Mouse (Mus musculus) macrophage (primary cell): ENCODE data around the gene Fcgrt. TPM values are rescaled to one million over a fixed set of nuclear protein-coding genes. Genes with fewer than 3 reads are reported as not detected.
A peak's percentile ranks its signal among the peaks of the same experiment; 100 is the strongest.

Experiments
- H3K27ac ChIP-seq: fragments of 350-480 bp; formaldehyde crosslinking; 2 replicates; pipeline ENCODE4 v1.9.0; 2021
- H3K36me3 ChIP-seq: fragments of 350-480 bp; formaldehyde crosslinking; 2 replicates; pipeline ENCODE4 v1.9.0; 2021; ENCODE audit errors: inconsistent target
- H3K4me3 ChIP-seq: fragments of 350-480 bp; formaldehyde crosslinking; 2 replicates; pipeline ENCODE4 v1.9.0; 2021; ENCODE audit errors: inconsistent target
- H3K79me2 ChIP-seq: fragments of 350-480 bp; formaldehyde crosslinking; 2 replicates; pipeline ENCODE4 v1.9.0; 2021; ENCODE audit errors: inconsistent target
- WGBS: methylation state at CpG from one replicate; pipeline ENCODE4 v1.1.7; 2026; ENCODE audit warnings: inconsistent platforms; ENCODE audit not compliant: missing documents; 5-methylcytosine and 5-hydroxymethylcytosine counted together
- polyA plus RNA-seq: library from polyadenylated mRNA; stranded (reverse); fragments of 250-400 nt; gene quantifications from 3 replicates; pipeline ENCODE4 v1.2.4, GENCODE M21; 2018; ENCODE audit warnings: inconsistent platforms

Fcgrt gene
- polyA plus RNA-seq, 1 experiment from 2014 or later: 160 TPM

DNA sequence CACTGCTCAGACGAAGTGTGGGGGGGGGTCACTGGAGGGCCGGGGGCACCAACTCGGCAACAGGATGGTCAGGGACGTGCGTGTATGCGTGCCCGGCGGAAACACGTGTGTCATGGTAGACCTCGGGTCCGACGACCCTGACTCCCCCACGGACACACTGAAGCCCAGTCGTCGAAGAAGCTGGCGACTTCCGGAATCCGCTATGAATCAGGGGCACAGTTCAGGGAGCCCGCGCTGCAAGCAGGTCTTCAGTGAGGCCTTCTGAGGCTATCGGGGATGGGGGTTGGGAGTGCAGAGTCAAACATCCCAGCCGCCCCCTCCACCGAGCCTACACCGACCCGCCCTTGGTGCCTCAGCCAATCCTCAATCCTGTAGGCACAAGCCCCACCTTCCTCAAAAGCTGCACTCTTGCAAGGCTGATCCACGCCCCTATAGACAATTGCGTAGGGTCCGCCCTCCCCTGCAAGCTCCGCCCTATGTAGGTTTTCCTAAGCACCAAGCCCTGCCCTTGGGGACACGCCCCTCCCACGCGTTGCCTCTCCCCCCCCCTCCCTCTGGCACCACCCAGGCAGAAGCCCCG is 49.6 kb downstream of the Fcgrt start:
- peaks cover 7% of the 10 kb centered on the region; the same call in 1 of the 2 replicates for H3K36me3 ChIP-seq
- H3K79me2 ChIP-seq: peaks cover 39% of the 10 kb centered on the region
- H3K27ac ChIP-seq: peak overlapping the region; percentile 93
- WGBS: 1% methylated on average over 21 of the region's 33 CpGs
- peak overlapping the region; percentile 39 for H3K4me3 ChIP-seq

- Histone ChIP-seq H3K79me2 (peaks cover 46% of the 10 kb centered on the region), H3K27ac (peak overlapping the region; percentile 93), H3K4me3 (peak overlapping the region; percentile 88), H3K36me3 (peaks cover 7% of the 10 kb centered on the region; the same call in 1 of the 2 replicates)
- under 1% methylated on average over 31 of the region's 59 CpGs for whole genome bisulfite sequencing
These were observed 50.3 kb downstream of the Fcgrt start for GRCm38 (mm10) chr7:45053117-45053930.

DNA sequence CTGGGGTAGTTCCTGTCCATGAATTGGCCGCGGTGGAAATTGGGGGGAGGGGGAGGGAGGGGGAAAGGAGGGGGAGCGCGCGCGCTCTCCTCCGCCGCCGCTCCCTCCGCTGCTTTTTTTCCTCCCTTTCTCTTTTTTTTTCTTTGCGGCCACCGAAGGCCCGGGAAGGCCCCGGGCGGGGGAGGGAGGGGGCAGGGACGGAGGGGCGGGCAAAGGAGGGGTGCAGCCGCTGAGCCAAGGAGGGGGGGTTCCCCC is 50.9 kb downstream of the Fcgrt start, which contains the start of gene Prr12:
Gene Prr12, minus strand, starts transcription at position 20 of the 255 bp plus-strand sequence.
- no CpG with 5 or more reads among the region's 18 CpGs for WGBS
- peaks cover 7% of the 10 kb centered on the region; the same call in 1 of the 2 replicates for H3K36me3 ChIP-seq
- H3K27ac ChIP-seq: peak within 1 kb of the TSS; percentile 93

DNA sequence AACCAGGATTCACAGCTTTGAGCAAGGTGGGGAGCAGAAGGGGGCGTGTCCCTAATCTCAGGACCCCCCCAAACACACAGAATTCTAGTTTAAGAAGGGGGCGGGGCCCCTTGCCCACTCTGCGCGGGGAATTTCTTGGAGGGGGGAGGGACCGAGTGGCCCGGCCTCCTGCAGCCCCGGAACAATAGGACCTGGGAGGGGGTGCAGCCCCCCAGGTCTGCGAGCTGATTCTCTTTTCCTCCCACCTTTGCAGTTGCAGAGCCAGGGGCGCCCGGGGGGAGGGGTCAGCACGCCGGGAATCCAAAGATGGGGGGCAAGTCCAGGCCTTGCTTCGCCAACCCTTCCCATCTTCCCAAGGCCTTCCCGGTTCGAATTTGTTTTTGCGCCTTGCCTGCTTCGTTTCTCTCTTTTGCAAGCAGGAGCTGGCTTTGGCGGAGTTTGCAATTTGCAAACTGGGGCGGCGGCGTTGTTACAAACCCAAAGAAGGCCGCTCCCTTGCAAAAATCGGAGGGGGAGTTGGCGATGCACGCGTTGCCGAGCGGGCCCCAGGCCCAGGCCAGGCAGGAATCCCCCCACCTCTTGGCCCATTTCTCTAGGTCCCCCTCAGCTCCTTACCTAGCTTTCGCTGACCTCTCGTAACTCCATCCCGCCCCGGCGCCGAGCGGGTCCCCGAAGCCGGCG is 51.3 kb downstream of the Fcgrt start:
- H3K27ac ChIP-seq: peak overlapping the region; percentile 78
- peak overlapping the region; percentile 88 for H3K4me3 ChIP-seq
- H3K36me3 ChIP-seq: peaks cover 7% of the 10 kb centered on the region; the same call in 1 of the 2 replicates
- H3K79me2 ChIP-seq: peaks cover 53% of the 10 kb centered on the region
- 2% methylated on average over 28 of the region's 38 CpGs for WGBS

More for the DNA sequence above, 50.9 kb downstream of the Fcgrt start, which contains the start of gene Prr12:
- Histone ChIP-seq H3K79me2 (peaks cover 50% of the 10 kb centered on the region), H3K4me3 (peak within 1 kb of the TSS; percentile 88)

GRCm38 (mm10) chr7:45051601-45051974 is 52.1 kb downstream of the Fcgrt start:
- Histone ChIP-seq H3K4me3 (peak overlapping the region; percentile 88), H3K27ac (no peak overlapping the region), H3K36me3 (peaks cover 7% of the 10 kb centered on the region; the same call in 1 of the 2 replicates), H3K79me2 (peaks cover 59% of the 10 kb centered on the region)
- 42% methylated on average over 13 of the region's 13 CpGs for WGBS

- H3K4me3 ChIP-seq: no peak overlapping the region
- peaks cover 7% of the 10 kb centered on the region; the same call in 1 of the 2 replicates for H3K36me3 ChIP-seq
- H3K27ac ChIP-seq: no peak overlapping the region
- peaks cover 64% of the 10 kb centered on the region for H3K79me2 ChIP-seq
- WGBS: 74% methylated on average over 16 of the region's 16 CpGs
These were observed 52.6 kb downstream of the Fcgrt start for GRCm38 (mm10) chr7:45050945-45051600.

GRCm38 (mm10) chr7:45048923-45049657 is 54.6 kb downstream of the Fcgrt start:
- Histone ChIP-seq H3K36me3 (peaks cover 21% of the 10 kb centered on the region), H3K4me3 (no peak overlapping the region), H3K27ac (no peak overlapping the region), H3K79me2 (peaks cover 74% of the 10 kb centered on the region)
- 96% methylated on average over 21 of the region's 23 CpGs for WGBS

GRCm38 (mm10) chr7:45048001-45048890 is 55.4 kb downstream of the Fcgrt start:
- H3K27ac ChIP-seq: no peak overlapping the region
- peaks cover 27% of the 10 kb centered on the region for H3K36me3 ChIP-seq
- WGBS: 93% methylated on average over 25 of the region's 38 CpGs

GRCm38 (mm10) chr7:45047491-45047890 is 56.2 kb downstream of the Fcgrt start:
- WGBS: over 99% methylated on average over 14 of the region's 14 CpGs
- peaks cover 35% of the 10 kb centered on the region for H3K36me3 ChIP-seq

More at GRCm38 (mm10) chr7:45048001-45048890, 55.4 kb downstream of the Fcgrt start:
- peaks cover 81% of the 10 kb centered on the region for H3K79me2 ChIP-seq
- no peak overlapping the region for H3K4me3 ChIP-seq

DNA sequence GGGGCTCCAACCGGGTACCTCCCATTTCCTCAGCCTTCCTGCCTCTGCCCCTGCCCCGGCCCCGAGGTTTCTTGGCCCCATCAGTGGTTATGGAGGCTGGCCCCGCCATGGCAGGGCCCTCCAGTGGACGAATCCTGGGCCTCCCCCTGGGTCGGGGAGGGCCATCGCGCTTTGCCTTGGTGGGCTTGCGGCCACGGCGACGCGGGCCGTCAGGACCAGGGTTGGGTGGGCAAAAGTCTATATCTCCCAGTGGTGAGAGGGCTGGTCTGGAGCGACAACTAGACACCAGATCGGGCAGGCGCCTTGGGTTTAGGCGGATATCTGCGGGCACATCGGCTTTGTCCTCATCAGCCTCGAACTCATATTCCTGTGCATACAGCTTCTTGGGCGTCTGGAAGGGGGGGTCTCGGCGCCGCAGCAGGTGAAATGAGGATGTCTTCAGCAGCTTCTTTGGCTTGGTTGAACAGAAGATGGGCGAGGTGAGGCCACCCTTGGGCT is 56.7 kb downstream of the Fcgrt start:
- Histone ChIP-seq H3K27ac (no peak overlapping the region), H3K4me3 (no peak overlapping the region), H3K79me2 (peaks cover 84% of the 10 kb centered on the region), H3K36me3 (peaks cover 41% of the 10 kb centered on the region)
- WGBS: 93% methylated on average over 21 of the region's 26 CpGs

More at GRCm38 (mm10) chr7:45047491-45047890, 56.2 kb downstream of the Fcgrt start:
- Histone ChIP-seq H3K4me3 (no peak overlapping the region), H3K27ac (no peak overlapping the region), H3K79me2 (peaks cover 84% of the 10 kb centered on the region)

DNA sequence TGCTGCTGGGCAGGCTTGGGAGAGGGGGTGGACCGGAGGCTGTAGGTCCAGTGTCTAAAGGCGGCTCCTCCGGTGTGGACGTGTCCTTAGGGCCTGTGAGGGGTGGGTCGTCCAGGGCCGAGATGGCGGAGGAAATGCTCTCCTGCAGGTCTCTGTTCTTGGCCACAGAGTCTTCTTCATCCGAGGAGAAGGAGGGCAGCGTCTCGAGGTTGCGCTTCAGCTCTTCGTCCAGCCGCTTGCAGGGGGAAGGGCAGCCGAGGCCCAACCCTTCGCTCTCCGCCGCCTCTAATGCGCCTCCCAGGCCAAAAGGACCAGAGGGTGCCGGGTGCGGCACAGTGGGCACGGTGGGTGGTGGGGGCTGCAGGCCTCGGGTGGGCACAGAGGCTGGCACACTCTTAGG is 57.9 kb downstream of the Fcgrt start:
- Histone ChIP-seq H3K27ac (no peak overlapping the region), H3K4me3 (no peak overlapping the region), H3K36me3 (peaks cover 52% of the 10 kb centered on the region), H3K79me2 (peaks cover 84% of the 10 kb centered on the region)
- WGBS: 95% methylated on average over 13 of the region's 22 CpGs

GRCm38 (mm10) chr7:45043307-45043706 is 60.3 kb downstream of the Fcgrt start:
- 95% methylated on average over 12 of the region's 14 CpGs for WGBS
- Histone ChIP-seq H3K36me3 (peaks cover 55% of the 10 kb centered on the region), H3K79me2 (peaks cover 70% of the 10 kb centered on the region; the same call in 1 of the 2 replicates), H3K4me3 (no peak overlapping the region), H3K27ac (no peak overlapping the region)
